Mouse (Mus musculus): ENCODE measurements around the gene Spata31d1d. TPM values are rescaled to one million over a fixed set of nuclear protein-coding genes. Genes with fewer than 3 reads are reported as not detected.

Spata31d1d gene
- polyA plus RNA-seq (2017; shearing (Covaris generic)): not detected

DNA sequence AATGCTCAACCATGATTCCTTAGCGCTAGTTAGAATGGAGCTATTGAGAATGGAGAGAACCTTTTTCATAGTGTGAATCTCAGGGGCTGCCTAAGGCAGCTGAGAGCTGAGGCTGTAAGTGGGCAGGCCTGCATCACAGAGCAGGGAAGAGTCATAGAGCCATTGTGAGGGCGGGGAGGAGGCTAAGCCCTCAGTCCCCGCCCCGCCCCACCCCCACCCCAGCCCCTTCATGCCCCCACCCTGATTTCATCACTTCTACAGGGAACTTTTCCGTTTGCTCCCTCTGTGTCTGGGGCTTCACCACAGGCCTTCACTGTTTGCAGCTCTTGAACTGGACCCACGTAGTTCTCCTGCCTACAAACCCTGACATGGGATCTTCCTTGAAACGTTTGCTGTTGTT lies at the start of gene Spata31d1d:
Gene Spata31d1d (minus strand): TSS at position 101 of the 400 bp plus-strand sequence.

DNA sequence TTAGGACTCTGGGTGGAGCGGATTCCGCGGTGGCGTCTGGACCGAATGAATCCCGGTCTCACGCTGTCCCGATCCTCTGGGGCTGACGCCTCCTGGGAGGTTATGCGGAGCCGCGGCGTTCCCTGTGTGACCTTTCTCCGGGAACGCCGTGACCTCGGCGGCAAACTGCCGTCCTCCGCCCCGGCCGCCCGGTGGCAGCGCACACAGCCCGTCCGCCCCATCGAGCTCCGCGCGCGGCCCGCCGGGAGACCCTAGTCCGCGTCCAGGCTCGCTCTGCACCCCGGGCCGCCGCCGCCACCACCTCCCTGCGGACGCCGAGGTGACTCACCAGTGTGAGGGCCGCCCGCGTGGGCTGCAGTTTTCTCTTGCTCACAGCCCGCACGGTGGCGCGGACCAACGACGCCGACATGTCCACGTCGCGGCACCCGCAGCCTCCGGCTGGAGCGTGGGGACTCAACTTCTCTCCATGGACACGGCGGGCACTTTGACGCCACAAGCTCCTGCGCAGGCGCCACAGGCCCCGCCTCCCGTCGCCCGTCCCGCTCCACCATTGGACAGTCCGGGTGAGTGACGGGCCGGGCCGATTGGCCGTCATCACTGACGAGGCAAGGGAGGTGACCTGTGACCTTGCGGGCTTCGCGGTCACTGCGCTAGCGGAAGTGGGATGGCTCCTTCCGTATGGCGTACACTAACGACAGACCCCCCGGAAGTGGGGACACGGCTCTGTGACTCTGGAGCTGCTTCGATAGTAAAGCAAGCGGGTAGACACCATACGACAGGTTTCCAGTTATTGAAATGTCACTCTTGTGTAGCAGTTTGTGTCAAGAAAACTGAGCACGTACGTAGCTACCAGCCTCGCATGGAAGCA lies 38.0 kb upstream of the Spata31d1d start, which contains the start of gene Isca1:
Gene Isca1 (minus strand): TSS at position 515 of the 868 bp plus-strand sequence.

DNA sequence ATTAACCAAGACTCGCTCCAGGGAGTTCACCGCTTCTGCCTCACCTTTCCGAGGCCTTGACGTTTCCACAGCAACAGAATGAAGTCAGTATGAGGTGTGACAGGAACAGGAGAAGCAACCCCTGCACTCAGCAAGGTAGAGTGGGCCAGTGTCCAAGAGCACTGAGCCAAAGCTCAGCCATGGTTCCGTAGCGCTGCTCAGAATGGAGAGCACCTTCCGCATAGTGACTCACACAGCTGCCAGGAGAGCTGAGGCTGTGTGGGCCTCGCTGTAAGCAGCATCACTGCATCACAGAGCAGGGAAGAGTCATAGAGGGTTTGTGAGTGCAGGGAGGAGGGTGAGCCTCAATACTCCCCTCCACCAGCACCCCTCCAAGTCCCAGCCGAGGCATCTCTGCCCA lies 15.2 kb upstream of the Spata31d1d start, which contains the start of gene 1700014D04Rik:
Gene 1700014D04Rik (minus strand): TSS at position 42 of the 400 bp plus-strand sequence.

DNA sequence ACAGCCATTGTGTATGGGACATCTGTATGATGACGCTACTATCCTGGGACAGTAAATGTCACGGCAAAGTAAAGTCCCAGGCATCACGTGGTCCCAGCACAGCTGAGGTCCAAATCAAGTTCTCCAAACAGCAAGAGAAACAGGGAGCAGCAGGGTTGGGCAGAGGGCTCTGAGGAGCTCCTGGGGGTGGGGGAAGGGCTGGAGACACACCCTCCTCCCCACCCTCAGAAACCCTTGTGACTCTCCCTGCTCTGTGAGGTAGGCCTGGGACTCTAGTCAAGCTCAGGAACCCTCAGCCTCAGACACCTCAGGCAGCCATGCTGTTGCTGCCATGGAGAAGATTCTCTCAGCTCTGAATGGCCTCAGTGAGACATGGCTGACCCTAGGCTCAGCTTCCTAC lies 19.6 kb downstream of the Spata31d1d start, which contains the start of gene Spata31d1b:
Gene Spata31d1b (plus strand): TSS at position 301 of the 400 bp plus-strand sequence.

DNA sequence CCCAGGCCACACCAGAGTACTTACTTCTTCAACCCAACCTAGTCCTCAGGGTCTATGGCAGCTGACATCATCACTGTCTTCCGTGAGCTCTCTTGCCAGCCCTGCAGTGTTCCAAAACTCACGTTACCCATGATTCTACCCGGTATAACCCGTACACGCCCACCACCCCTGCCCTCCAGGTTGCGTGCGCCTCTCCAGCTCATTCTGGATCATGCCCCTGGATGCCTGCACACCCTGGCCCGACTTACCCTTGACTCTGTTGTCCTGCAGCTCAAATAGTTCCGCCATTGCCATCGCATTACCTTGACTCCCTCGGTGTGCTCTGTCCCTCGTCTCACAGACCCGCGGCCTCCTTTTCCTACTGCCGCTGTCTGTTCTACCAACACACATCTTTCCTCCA lies 21.3 kb downstream of the Spata31d1d start, which contains the start of gene Spata31d1a:
Gene Spata31d1a (minus strand): TSS at position 101 of the 400 bp plus-strand sequence.

DNA sequence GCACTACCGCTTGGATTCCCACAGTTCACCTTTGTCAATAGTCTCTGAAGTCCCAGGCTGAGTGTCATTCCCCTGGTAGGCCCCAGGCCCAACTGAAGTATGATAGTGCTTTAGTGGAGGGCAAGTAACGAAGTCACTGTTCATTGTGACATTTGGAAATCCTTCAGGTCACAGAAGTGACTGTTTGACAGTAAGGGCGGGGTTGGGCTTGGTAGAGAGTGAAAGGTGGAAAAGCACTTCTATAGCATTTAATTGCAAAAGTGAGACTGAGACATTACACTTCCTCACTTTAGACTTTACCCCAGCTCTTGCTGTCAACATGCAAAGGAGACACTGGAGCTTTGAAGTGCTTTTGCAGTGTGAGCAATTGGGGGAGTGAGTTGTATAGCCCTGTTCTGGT lies 37.5 kb downstream of the Spata31d1d start, which contains the start of gene 4921517D22Rik:
Gene 4921517D22Rik (minus strand): TSS at position 101 of the 400 bp plus-strand sequence.

Other genes starting within 250 kb of the Spata31d1d start
- gene Agtpbp1, start 146.5 kb downstream of the Spata31d1d start, polyA plus RNA-seq (2017; shearing (Covaris generic)): 10 to 100 TPM; 19.1 to 29.4 TPM
- 10 to 100 TPM; 59.9 to 62.6 TPM for gene Naa35, start 146.5 kb downstream of the Spata31d1d start, polyA plus RNA-seq (2017; shearing (Covaris generic))
- 10 to 100 TPM; 16.3 to 32.1 TPM for gene Golm1, start 55.9 kb downstream of the Spata31d1d start, polyA plus RNA-seq (2017; shearing (Covaris generic))
- gene 4921517D22Rik, start 37.6 kb downstream of the Spata31d1d start, polyA plus RNA-seq (2017; shearing (Covaris generic)): under 1 TPM in 1 of 2 experiments, not detected in 1; 0.05 TPM
- under 1 TPM in 1 of 2 experiments, not detected in 1; 0.20 TPM for gene Spata31d1a, start 21.4 kb downstream of the Spata31d1d start, polyA plus RNA-seq (2017; shearing (Covaris generic))
- gene Spata31d1b, start 19.5 kb downstream of the Spata31d1d start, polyA plus RNA-seq (2017; shearing (Covaris generic)): not detected
- gene 1700014D04Rik, start 15.0 kb upstream of the Spata31d1d start, polyA plus RNA-seq (2017; shearing (Covaris generic)): under 1 TPM in 1 of 2 experiments, not detected in 1; 0.31 TPM
- 10 to 100 TPM; 57.9 to 73.7 TPM for gene Isca1, start 38.1 kb upstream of the Spata31d1d start, polyA plus RNA-seq (2017; shearing (Covaris generic))
- gene Gm49354, start 50.5 kb upstream of the Spata31d1d start, polyA plus RNA-seq (2017; shearing (Covaris generic)): not detected
- 100 to 1,000 TPM; 122 to 123 TPM for gene Tut7, start 91.4 kb upstream of the Spata31d1d start, polyA plus RNA-seq (2017; shearing (Covaris generic))

All from activated CD4-positive, CD25-positive, alpha-beta regulatory T cell (primary cell).